Mouse (Mus musculus) cortical plate, adult 2 months (tissue): ENCODE measurements around the gene Cpsf6.

Experiments
- CTCF ChIP-seq: fragments of 200-500 bp; IDR thresholded peaks from 2 replicates; pipeline ENCODE4 v1.5.1; 2011; ENCODE audit warnings: mild to moderate bottlenecking, control low read depth, low read length; ENCODE audit not compliant: insufficient read depth; ENCODE audit errors: extremely low read depth
- POLR2A ChIP-seq: fragments of 200-500 bp; IDR thresholded peaks from 2 replicates; pipeline ENCODE4 v1.6.1; 2011; ENCODE audit warnings: mild to moderate bottlenecking, low read length, control low read depth; ENCODE audit not compliant: insufficient read depth; ENCODE audit errors: extremely low read depth

DNA sequence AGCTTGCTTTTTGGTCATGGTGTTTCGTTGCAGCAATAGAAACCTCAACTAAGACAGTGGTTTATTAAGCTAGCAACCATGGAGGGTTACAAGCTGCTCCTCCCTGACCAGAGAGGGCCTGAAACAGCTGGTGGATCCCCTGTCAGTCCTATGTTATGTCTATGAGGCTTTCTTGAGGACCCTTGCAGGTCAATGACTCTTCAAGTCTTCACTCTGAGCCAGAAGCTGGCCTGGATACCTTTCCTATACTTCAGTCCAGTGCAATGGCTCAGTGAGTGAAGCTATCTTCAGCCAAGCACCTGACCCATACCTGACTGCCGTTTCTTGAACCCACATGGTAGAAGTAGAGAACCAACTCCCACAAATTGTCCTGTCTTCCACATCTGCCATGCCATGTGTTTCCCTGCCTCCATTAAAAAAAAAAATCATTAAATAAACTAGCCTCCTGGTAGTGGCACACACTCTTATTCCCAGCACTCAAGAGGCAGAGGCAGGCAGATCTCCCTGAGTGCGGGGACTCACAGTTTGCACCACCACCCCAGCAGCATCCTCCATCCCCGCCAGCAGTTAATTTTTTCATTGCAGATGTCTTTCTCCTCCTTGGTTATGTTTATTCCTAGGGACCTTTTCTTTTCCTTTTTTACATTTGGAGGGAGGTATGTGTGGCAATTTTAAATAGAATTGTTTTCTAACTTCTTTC is 4.7 kb upstream of the Cpsf6 start:
- no peak for TF ChIP-seq CTCF
- no peak for TF ChIP-seq POLR2A
